Comparison of ENCODE assay signal across 7 mouse cellular contexts in the genomic region with DNA sequence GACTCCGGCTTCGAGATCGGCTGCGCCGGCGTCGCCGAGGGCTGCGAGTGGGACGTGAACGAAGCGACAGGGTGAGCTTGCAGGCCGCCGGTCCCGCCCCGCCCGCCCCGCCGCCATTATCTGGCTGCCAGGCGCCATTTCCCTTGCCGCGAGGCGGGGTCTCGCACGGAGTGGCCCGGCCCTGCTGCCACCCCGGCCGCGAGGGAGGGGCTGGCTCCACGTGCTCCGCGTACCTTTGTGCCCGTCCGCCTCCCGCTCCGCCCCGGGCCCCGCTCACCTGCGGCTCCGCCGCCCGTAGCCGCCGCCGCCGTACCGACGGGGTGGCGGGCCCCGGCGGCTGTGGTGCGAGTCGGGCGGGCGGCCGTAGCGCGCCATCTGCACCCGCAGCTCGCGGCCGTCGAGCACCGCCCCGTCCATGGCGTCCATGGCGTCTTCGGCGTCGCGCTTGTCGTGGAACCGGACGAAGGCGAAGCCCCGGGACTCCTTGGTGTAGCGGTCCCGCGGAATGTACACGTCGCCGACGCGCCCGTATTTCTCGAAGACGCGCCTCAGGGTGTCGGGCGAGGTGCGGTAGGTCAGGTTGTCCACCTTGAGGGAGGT. TPM values are rescaled to one million over a fixed set of nuclear protein-coding genes. Genes with fewer than 3 reads are reported as not detected.
A peak's percentile ranks its signal among the peaks of the same experiment; 100 is the strongest.
DNase-seq lines count a peak whose midpoint lies in the region; ATAC-seq lines count a peak whose summit lies in the region.

A gene (plus strand): TSS at position 150 of the 600 bp plus-strand sequence.

- H3K27me3 ChIP-seq in embryonic facial prominence, embryonic 10.5 days (replicated peaks; ENCODE audit: low read depth, poor library complexity, severe bottlenecking) = no peaks in the 10 kb centered on the region
- no peaks in the 10 kb centered on the region for H3K27me3 ChIP-seq in limb, embryonic 11.5 days (ENCODE audit: control insufficient read depth, insufficient read depth, low read length)
- no peaks in the 10 kb centered on the region for H3K27me3 ChIP-seq in midbrain, embryonic 13.5 days

- ATAC-seq in granulocyte monocyte progenitor cell, adult 5-6 weeks (replicated peaks; ENCODE audit: poor library complexity, severe bottlenecking) = peak; percentile 13
- ATAC-seq in limb, embryonic 11.5 days (ENCODE audit: insufficient number of reproducible peaks, low FRiP score, low TSS enrichment, low read depth) = peak; percentile 32; the same call in 1 of the 2 replicates
- peak; percentile 60 for ATAC-seq in midbrain, embryonic 13.5 days

- peak within 1 kb of the TSS; percentile 97 for H3K27ac ChIP-seq in embryonic facial prominence, embryonic 10.5 days (replicated peaks)
- H3K27ac ChIP-seq in limb, embryonic 11.5 days (replicated peaks; ENCODE audit: low read depth, low read length) = peak within 1 kb of the TSS; percentile 96
- peak within 1 kb of the TSS; percentile 97 for H3K27ac ChIP-seq in midbrain, embryonic 13.5 days

- peak; percentile 73 for DNase-seq in adrenal gland, adult 8-10 months
- DNase-seq in embryonic facial prominence, embryonic 10.5 days (ENCODE audit: low spot score) = peak; percentile 82
- peak; percentile 77 for DNase-seq in kidney, adult 11 months
- peak; percentile 77 for DNase-seq in limb, embryonic 11.5 days (ENCODE audit: low spot score)
- DNase-seq in spleen, adult 12 weeks (ENCODE audit: low spot score) = peak; percentile 75

- H3K4me2 ChIP-seq in limb, embryonic 11.5 days (ENCODE audit: low read depth, severe bottlenecking) = peak within 1 kb of the TSS; percentile 81
- H3K4me2 ChIP-seq in midbrain, embryonic 13.5 days (replicated peaks) = peak within 1 kb of the TSS; percentile 94

- peak within 1 kb of the TSS; percentile 81 for H3K4me3 ChIP-seq in embryonic facial prominence, embryonic 10.5 days
- H3K4me3 ChIP-seq in limb, embryonic 11.5 days (ENCODE audit: low read depth, low read length) = peak within 1 kb of the TSS; percentile 99
- H3K4me3 ChIP-seq in midbrain, embryonic 13.5 days (replicated peaks) = peak within 1 kb of the TSS; percentile 97

- H3K9ac ChIP-seq in limb, embryonic 11.5 days (ENCODE audit: low read length) = peak within 1 kb of the TSS; percentile 98
- H3K9ac ChIP-seq in midbrain, embryonic 13.5 days (replicated peaks) = peak within 1 kb of the TSS; percentile 96

- under 1% methylated on average over 86 of the region's 91 CpGs for WGBS in embryonic facial prominence, embryonic 10.5 days
- under 1% methylated on average over 88 of the region's 91 CpGs for WGBS in limb, embryonic 11.5 days
- under 1% methylated on average over 90 of the region's 91 CpGs for WGBS in midbrain, embryonic 13.5 days

- H3K36me3 ChIP-seq in embryonic facial prominence, embryonic 10.5 days (replicated peaks) = peaks cover 49% of the 10 kb centered on the region
- peaks cover 9% of the 10 kb centered on the region for H3K36me3 ChIP-seq in limb, embryonic 11.5 days (ENCODE audit: control insufficient read depth, insufficient read depth, low read length)
- peaks cover 31% of the 10 kb centered on the region for H3K36me3 ChIP-seq in midbrain, embryonic 13.5 days

- no peaks in the 10 kb centered on the region for H3K9me3 ChIP-seq in embryonic facial prominence, embryonic 10.5 days
- no peaks in the 10 kb centered on the region for H3K9me3 ChIP-seq in limb, embryonic 11.5 days (ENCODE audit: control insufficient read depth, low read length)
- H3K9me3 ChIP-seq in midbrain, embryonic 13.5 days = no peaks in the 10 kb centered on the region

- H3K4me1 ChIP-seq in embryonic facial prominence, embryonic 10.5 days = peaks cover 28% of the 10 kb centered on the region
- H3K4me1 ChIP-seq in limb, embryonic 11.5 days (ENCODE audit: control insufficient read depth, insufficient read depth, low read length) = peaks cover 13% of the 10 kb centered on the region
- peaks cover 47% of the 10 kb centered on the region for H3K4me1 ChIP-seq in midbrain, embryonic 13.5 days (replicated peaks)

RNA-seq across cellular contexts. Expression of the gene that starts here (rescaled TPM):
- 10 to 100 TPM; 45.7 to 69.2 (median 52.9) TPM for total RNA-seq in adrenal gland, adult 8-10 months (2022)
- polyA plus RNA-seq in embryonic facial prominence, embryonic 10.5 days (2016; fragmentation: Nextera tagmentation; extraction: Ambion mirVana) = 23.8 and 26.8 TPM in 2 replicates
- total RNA-seq in granulocyte monocyte progenitor cell, adult 5-6 weeks (2014; fragmentation: Nextera tagmentation) = 16.0 and 32.0 TPM in 2 replicates
- 9.4 and 10.0 TPM in 2 replicates for total RNA-seq in granulocyte monocyte progenitor cell, adult 5-6 weeks (2017)
- 28.0 and 31.5 TPM in 2 replicates for polyA plus RNA-seq in limb, embryonic 11.5 days (2014; fragmentation: Nextera tagmentation; extraction: Ambion mirVana)
- 48.3 and 48.8 TPM in 2 replicates for polyA plus RNA-seq in midbrain, embryonic 13.5 days (2015; fragmentation: Nextera tagmentation; extraction: Ambion mirVana)

Comparison
In these comparisons a context has a peak if more than half of its experiments do, and no peak if none do; other contexts are left out.
1. Peak in every context shown above with its lines: DNase-seq, ATAC-seq, H3K4me3 ChIP-seq and H3K27ac ChIP-seq.